Mouse (Mus musculus): ENCODE results near the gene Isy1.

DNA sequence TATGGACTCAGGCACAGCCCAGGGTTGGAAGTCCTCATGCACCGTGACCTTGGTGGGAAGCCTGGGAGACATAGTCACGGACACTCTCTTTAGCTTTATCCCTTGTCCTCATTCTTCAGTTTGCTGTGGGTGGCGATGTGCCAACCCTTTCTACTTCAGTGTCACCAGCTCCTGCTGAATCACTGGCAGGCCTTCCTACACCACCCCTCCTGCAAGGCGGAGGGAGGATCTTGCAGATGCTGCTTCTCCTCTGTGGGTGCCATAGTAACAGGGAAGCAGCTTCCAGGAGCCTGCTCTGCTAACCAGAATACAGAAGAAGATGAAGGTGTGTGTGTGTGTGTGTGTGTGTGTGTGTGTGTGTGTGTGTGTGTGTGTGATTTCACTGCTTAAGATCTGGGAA, 44.2 kb upstream of the Isy1 start:
- TF ChIP-seq POLR2A (IDR thresholded peaks at IDR 0.05; ENCODE audit: insufficient read depth, low read length): no peak
- TF ChIP-seq EP300 (IDR thresholded peaks at IDR 0.05; ENCODE audit: insufficient read depth, low read depth, low read length): no peak
- no peak for TF ChIP-seq CTCF (IDR thresholded peaks at IDR 0.05; ENCODE audit: low read depth, low read length)
